Mouse (Mus musculus): Measurements from ENCODE around the gene Tnk2.

- TF ChIP-seq POLR2A (IDR thresholded peaks at IDR 0.05; ENCODE audit: extremely low read depth, insufficient read depth, low read length) (no peak), CTCF (IDR thresholded peaks at IDR 0.05; ENCODE audit: low read depth, low read length) (no peak)
Measured at GRCm38 (mm10) chr16:32602193-32602685, 41.4 kb upstream of the Tnk2 start.

All from liver, adult 2 months (tissue).